Mouse (Mus musculus): Measurements from ENCODE around the gene Gm37240. TPM values are rescaled to one million over a fixed set of nuclear protein-coding genes. Genes with fewer than 3 reads are reported as not detected.
A peak's percentile ranks its signal among the peaks of the same experiment; 100 is the strongest.
"Not testable (repeated sequence)": the region's sequence is repeated elsewhere in the genome, so short reads cannot be mapped to it uniquely, and the experiment has no call there.

Gene Gm37240
- total RNA-seq, 2 experiments from 2014 or later, result 35.3 to 39.6 TPM

- no peak for DNase-seq
These were observed 1291.6 kb downstream of the Gm37240 start for GRCm38 (mm10) chr3:84595677-84596234.

GRCm38 (mm10) chr3:84594894-84595676 lies 1292.2 kb downstream of the Gm37240 start:
- no peak for DNase-seq

DNA sequence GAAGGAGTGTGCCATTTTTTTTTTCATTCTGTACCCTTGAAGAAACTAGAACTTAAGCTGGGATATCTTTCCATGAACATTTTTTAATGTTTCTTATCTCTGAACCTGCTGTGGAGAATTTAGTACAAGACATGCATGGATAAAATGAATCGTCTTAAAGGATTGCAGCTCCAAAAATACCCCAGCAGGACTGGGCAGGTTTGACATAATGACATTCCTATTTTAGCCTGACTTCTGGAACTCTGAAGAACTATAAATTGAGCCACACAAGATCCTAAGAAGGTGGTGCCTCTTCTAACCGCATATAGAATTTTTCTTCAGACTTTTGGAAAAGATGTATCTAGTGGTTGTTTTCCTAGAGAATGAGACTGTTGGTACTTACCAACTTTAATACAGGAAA lies 1294.0 kb downstream of the Gm37240 start, which contains the start of gene Tigd4:
Tigd4 (plus strand) TSS at position 301 of the 400 bp plus-strand sequence.
- no peak for DNase-seq

DNA sequence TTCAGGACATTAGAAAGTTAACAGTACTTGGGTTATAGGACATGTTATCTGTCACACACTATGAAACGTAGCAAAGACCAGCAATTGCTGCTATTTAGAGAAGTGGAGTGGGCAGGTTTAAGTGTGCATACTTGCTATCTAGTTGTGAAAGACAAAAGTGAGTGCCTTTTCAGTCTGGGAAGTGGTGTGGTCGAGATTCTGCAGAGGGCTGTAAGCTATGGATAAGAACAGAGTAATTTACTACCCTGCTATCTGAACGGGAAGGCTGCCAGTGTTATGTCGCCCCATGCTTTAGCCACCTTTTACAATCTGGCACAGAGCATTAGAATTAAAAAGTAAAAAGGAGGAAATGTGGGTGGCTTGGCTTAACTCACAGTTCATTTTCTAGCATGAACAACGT lies 1300.6 kb downstream of the Gm37240 start:
- no peak for DNase-seq

DNA sequence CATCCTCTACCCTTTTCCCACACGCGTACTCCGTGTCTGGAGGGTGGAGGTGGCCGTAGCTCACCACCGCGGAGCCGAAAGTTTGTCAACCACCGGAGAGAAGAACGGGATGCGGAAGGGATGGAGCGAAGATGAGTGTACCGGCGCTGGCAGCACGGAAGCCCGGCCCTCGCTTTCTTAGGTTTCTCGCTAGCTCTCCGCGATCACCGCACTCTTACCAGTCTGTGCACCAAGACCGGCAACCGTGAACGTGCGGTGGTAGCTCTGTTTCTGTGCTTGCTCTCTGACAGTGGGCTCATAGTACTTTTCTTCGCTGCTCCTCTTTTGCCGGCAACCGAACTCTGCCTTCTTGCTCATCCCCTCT lies 1304.4 kb downstream of the Gm37240 start:
- DNase-seq, result no peak

- peak; percentile 97 for DNase-seq
These were observed 1305.0 kb downstream of the Gm37240 start, which contains the start of gene Arfip1 for GRCm38 (mm10) chr3:84582023-84582912. TSS of gene Arfip1 (minus strand) at chr3:84582625.

- DNase-seq, result no peak
These were observed 1305.7 kb downstream of the Gm37240 start for GRCm38 (mm10) chr3:84581696-84582022.

- no peak for DNase-seq
These were observed 1306.6 kb downstream of the Gm37240 start for GRCm38 (mm10) chr3:84580716-84581115.

DNA sequence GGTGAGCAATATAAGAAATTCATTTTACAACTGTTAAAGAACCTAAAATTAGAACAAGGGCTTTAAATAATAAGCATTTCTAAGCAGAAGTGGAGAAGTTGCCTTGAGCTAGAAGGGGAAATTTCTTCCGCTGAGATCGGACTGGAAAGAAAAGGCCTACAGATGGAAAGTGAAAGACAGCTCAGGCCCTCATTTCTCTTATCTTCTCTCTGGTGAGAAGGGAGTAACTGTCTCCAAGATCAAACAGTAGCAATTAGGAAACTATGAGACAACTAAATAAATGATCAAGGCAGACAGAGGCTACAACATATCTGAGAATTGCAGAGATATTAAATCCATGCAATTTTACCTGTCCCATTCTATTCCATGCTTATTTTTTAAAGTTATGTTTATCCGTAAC lies 1316.8 kb downstream of the Gm37240 start:
- DNase-seq, result no peak

DNA sequence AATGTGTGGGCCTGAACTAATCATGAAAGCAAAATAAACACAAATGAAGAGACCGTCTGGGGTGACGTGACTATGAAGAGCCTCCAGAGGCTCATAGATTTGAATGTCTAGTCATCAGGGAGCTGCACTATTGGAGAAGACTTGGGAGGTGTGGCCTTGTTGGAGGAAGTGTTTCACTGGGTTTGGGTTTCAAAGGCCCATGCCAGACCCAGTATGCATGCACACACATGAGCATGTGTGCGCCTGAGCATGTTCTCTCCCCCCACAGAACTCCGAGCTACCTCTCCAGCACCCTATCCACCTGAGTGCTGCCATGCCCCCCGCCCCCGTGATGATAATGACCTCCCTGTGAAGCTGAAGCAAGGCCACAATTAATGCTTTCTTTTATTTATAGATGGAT lies 1317.7 kb downstream of the Gm37240 start:
- no peak for DNase-seq

- DNase-seq, result no peak
These were observed 1318.8 kb downstream of the Gm37240 start for GRCm38 (mm10) chr3:84568540-84568939.

DNA sequence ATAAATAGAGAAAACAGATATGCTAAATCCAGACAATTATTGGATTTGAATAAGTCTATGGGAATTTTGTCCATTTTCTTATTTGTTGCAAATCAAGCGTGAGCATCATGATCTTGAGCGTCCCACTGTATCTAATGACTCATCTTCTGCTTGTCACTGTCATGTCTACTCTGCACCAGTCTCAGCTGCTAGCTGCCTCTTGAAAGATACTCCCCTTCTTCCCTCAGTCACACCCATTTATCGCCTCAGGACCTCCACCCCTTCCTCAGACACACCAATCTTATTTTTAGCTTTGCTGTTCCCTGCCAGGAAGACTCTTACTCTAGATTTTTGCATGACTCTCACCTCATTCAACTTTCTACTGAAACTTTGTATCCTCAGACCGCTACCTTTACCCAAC lies 1323.9 kb downstream of the Gm37240 start:
- DNase-seq, result no peak

DNA sequence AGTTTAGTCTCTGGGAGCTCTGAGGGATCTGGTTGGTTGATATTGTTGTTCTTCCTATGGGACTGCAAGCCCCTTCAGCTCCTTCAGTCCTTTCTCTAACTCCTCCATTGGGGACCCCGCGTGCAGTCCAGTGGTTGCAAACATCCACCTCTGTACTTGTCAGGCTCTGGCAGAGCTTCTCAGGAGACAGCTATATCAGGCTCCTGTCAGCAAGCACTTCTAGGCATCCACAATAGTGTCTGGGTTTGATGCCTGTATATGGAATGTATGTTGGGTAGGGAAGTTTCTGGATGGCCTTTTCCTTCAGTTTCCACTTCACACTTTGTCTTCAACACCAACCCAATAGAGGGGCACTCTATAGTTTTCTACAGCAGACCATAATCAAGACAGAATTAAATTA lies 1324.4 kb downstream of the Gm37240 start:
- DNase-seq, result not testable (repeated sequence)

GRCm38 (mm10) chr3:84558301-84558700 lies 1329.0 kb downstream of the Gm37240 start:
- peak; percentile 45 for DNase-seq

GRCm38 (mm10) chr3:84555780-84556179 lies 1331.5 kb downstream of the Gm37240 start:
- DNase-seq, result no peak

- DNase-seq, result no peak
These were observed 1340.1 kb downstream of the Gm37240 start for GRCm38 (mm10) chr3:84547177-84547576.

DNA sequence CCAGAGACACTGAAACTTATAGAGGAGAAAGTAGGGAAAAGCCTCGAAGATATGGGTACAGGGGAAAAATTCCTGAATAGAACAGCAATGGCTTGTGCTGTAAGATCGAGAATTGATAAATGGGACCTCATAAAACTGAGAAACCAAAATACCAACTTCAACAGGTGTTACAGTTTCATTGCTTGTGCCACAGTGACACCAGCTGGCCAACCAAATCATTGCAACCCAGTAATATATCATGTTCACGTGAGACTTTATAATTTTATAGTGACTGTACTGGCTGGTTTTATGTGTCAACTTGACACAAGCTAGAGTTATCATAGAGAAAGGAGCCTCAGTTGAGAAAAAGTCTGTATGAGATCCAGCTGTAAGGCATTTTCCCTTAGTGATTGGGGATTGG lies 1344.9 kb downstream of the Gm37240 start:
- DNase-seq, result not testable (repeated sequence)

DNA sequence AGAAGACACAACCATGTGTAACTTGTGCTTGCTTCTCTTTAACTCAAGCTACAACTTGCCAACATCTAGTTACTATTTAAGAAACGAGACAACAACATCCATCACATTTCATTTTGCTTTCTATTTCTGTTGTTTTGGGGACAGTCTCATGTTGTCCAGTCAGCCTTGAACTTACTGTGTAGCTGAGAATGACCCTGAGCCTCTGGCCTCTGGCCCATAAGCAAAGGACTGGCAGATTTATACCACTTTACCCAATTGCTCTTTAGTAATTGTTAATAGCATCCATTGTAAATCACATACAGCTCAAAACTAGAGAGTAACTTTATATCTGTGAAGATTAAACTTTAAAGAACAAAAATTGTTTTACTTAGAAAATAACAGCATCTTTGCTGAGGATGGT lies 1345.4 kb downstream of the Gm37240 start:
- DNase-seq, result no peak

DNA sequence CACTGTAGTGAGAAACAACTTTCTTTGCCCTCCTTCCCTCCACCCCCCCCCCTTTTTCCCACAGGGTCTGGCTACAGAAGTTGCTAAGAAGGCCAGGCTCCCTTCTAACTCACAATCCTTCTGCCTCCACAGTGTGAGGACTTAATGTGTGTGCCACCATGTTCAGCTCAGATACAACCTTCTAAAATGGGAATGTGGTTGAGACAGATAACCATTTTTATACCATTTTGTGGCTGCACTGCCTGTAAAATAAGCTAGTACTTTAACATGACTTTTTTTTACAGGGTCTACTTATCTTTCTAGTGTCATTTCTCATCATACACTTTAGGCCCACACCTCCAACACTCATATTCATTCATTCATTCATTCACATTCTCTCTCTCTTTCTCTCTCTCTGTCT lies 1346.7 kb downstream of the Gm37240 start:
- DNase-seq, result no peak

- DNase-seq, result no peak
These were observed 1350.3 kb downstream of the Gm37240 start for GRCm38 (mm10) chr3:84536987-84537386.

GRCm38 (mm10) chr3:84533227-84533626 lies 1354.1 kb downstream of the Gm37240 start:
- no peak for DNase-seq

DNA sequence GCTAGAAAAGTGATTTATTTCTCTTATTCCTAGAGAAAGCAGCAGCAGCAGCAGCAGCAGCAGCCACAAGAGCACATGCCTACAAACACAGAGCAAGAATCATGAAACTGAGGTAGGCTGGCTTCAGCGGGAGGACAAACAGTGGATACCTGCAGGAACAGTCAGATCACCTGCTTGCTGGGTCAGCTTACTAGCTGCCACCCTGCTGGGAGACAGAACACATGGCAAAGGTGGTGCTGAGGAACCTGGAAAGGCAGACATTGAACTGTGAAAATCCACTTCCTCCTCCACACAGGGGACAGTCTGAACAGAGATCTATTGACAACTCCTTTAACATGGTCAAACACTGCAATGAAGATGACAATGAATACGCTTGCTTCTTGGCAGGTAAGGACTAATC lies 1358.3 kb downstream of the Gm37240 start:
- DNase-seq, result no peak

GRCm38 (mm10) chr3:84524952-84525351 lies 1362.4 kb downstream of the Gm37240 start:
- DNase-seq, result no peak

All from gastrocnemius, postnatal 25 days (tissue).